Mouse (Mus musculus) cortical plate, adult 2 months (tissue): ENCODE measurements at regions not wholly inside any gene's neighbourhood (a gene's known extent, or its start where the extent isn't known, plus 50 kb on each side); places are given as distances from the start of the nearest gene placed in this dataset.

ENCODE experiments used
- CTCF ChIP-seq: fragments of 200-500 bp; IDR thresholded peaks from 2 replicates; pipeline ENCODE4 v1.5.1; 2011; ENCODE audit warnings: mild to moderate bottlenecking, control low read depth, low read length; ENCODE audit not compliant: insufficient read depth; ENCODE audit errors: extremely low read depth
- POLR2A ChIP-seq: fragments of 200-500 bp; IDR thresholded peaks from 2 replicates; pipeline ENCODE4 v1.6.1; 2011; ENCODE audit warnings: mild to moderate bottlenecking, low read length, control low read depth; ENCODE audit not compliant: insufficient read depth; ENCODE audit errors: extremely low read depth

GRCm38 (mm10) chr12:119088666-119089065, 122.4 kb upstream of the Abcb5 start:
- no peak for TF ChIP-seq POLR2A
- TF ChIP-seq CTCF = no peak
